Mouse (Mus musculus) ovary, adult 2 months (tissue): ENCODE measurements around the gene Tmem179b. TPM values are rescaled to one million over a fixed set of nuclear protein-coding genes. Genes with fewer than 3 reads are reported as not detected.

Source experiments
- polyA plus RNA-seq: library from polyadenylated mRNA; depleted of rRNA; stranded (reverse); fragments of >200 nt; gene quantifications from 2 replicates; pipeline ENCODE4 v1.2.3, GENCODE M21; 2012; rRNA removed

The Tmem179b gene
- 127 and 136 TPM in 2 replicates for polyA plus RNA-seq

GRCm38 (mm10) chr19:8774086-8774835 lies at the start of gene Tmem179b:
TSS of gene Tmem179b (minus strand) at chr19:8774467.

GRCm38 (mm10) chr19:8819596-8820423 lies 45.5 kb upstream of the Tmem179b start, which contains the start of gene Hnrnpul2:
TSS of gene Hnrnpul2 (plus strand) at chr19:8820010.

GRCm38 (mm10) chr19:8818801-8819595 lies 44.7 kb upstream of the Tmem179b start, which contains the start of gene Ttc9c:
TSS of gene Ttc9c (minus strand) at chr19:8819333.

GRCm38 (mm10) chr19:8802130-8802821 lies 28.0 kb upstream of the Tmem179b start, which contains the start of gene Zbtb3:
TSS of gene Zbtb3 (plus strand) at chr19:8802555.

GRCm38 (mm10) chr19:8798264-8798946 lies 24.1 kb upstream of the Tmem179b start, which contains the start of gene Polr2g:
TSS of gene Polr2g (minus strand) at chr19:8798577.

GRCm38 (mm10) chr19:8786008-8786781 lies 11.9 kb upstream of the Tmem179b start, which contains the start of gene Taf6l:
TSS of gene Taf6l (minus strand) at chr19:8786417.

GRCm38 (mm10) chr19:8770567-8771270 lies 3.5 kb downstream of the Tmem179b start, which contains the start of gene Tmem223:
TSS of gene Tmem223 (plus strand) at chr19:8770996.

GRCm38 (mm10) chr19:8756635-8757387 lies 17.5 kb downstream of the Tmem179b start, which contains the start of gene Nxf1:
TSS of gene Nxf1 (plus strand) at chr19:8757073.

GRCm38 (mm10) chr19:8741243-8741869 lies 32.9 kb downstream of the Tmem179b start, which contains the start of gene Stx5a:
TSS of gene Stx5a (plus strand) at chr19:8741413.

GRCm38 (mm10) chr19:8740603-8741002 lies 33.7 kb downstream of the Tmem179b start, which contains the start of gene 1700092M07Rik:
TSS of gene 1700092M07Rik (plus strand) at chr19:8740718.

GRCm38 (mm10) chr19:8735389-8736159 lies 38.7 kb downstream of the Tmem179b start, which contains the start of gene Wdr74:
TSS of gene Wdr74 (plus strand) at chr19:8735827.

GRCm38 (mm10) chr19:8722907-8723573 lies 51.2 kb downstream of the Tmem179b start, which contains the start of gene Slc3a2:
TSS of gene Slc3a2 (minus strand) at chr19:8723369.

